In genomic region chr3:66979491-66979890, GRCm38 (mm10) we compare ENCODE assay signal across 11 mouse cellular contexts. TPM values are rescaled to one million over a fixed set of nuclear protein-coding genes. Genes with fewer than 3 reads are reported as not detected.
A peak's percentile ranks its signal among the peaks of the same experiment; 100 is the strongest.
DNase-seq lines count a peak whose midpoint lies in the region; ATAC-seq and TF ChIP-seq lines count a peak whose summit lies in the region.
"Had no signal": no experiment of that assay in that cellular context is flagged by ENCODE, and none has a peak within 500 bp of the region (broad histone marks: within the 10 kb centered on the region; RNA-seq: fewer than 3 reads in every experiment).

No protein-coding gene starts in this region.

- no peaks in the 10 kb centered on the region for H3K36me3 ChIP-seq in hindbrain, embryonic 10.5 days
- no peaks in the 10 kb centered on the region for H3K36me3 ChIP-seq in midbrain, embryonic 12.5 days

- H3K4me2 ChIP-seq in midbrain, embryonic 12.5 days (replicated peaks), result peak overlapping the region; percentile 58

- H3K4me1 ChIP-seq in hindbrain, embryonic 10.5 days (replicated peaks), result peaks cover 39% of the 10 kb centered on the region
- peaks cover 27% of the 10 kb centered on the region for H3K4me1 ChIP-seq in midbrain, embryonic 12.5 days

- H3K9me3 ChIP-seq in hindbrain, embryonic 10.5 days, result no peaks in the 10 kb centered on the region
- H3K9me3 ChIP-seq in midbrain, embryonic 12.5 days, result no peaks in the 10 kb centered on the region

- intact Hi-C loops in gastrocnemius, adult 2 months (cut with DNase I), result no loop called here
- intact Hi-C loops in gastrocnemius, postnatal 36 days (cut with DNase I), result no loop called here
- intact Hi-C loops in left cerebral cortex, adult 2 months (cut with DNase I), result loop anchor here (10.0 kb wide), 1 partner anchor 285 kb away; no protein-coding TSS in a partner anchor

- peaks cover 100% of the 10 kb centered on the region for H3K27me3 ChIP-seq in hindbrain, embryonic 10.5 days (ENCODE audit: insufficient read depth, poor library complexity, severe bottlenecking)
- H3K27me3 ChIP-seq in midbrain, embryonic 12.5 days, result peaks cover 65% of the 10 kb centered on the region

- no peak for ATAC-seq in midbrain, embryonic 12.5 days (ENCODE audit: low FRiP score, low read depth)
- ATAC-seq: liver, postnatal 0 days had no signal

- peak overlapping the region; percentile 79 for H3K9ac ChIP-seq in midbrain, embryonic 12.5 days (replicated peaks)
- H3K9ac ChIP-seq: liver, postnatal 0 days had no signal

- TF ChIP-seq POLR2A in brain, embryonic 14.5 days (IDR thresholded peaks at IDR 0.05; ENCODE audit: borderline replicate concordance, extremely low read depth, insufficient read depth, insufficient read length, poor library complexity, severe bottlenecking), result no peak

- TF ChIP-seq CTCF in gastrocnemius, adult 2 months (IDR thresholded peaks at IDR 0.05), result no peak
- no peak for TF ChIP-seq CTCF in brain, embryonic 14.5 days (IDR thresholded peaks at IDR 0.05; ENCODE audit: borderline replicate concordance, extremely low read depth, insufficient read depth, insufficient read length)
- no peak for TF ChIP-seq CTCF in left cerebral cortex, adult 2 months (IDR thresholded peaks at IDR 0.05)

- peak overlapping the region; percentile 74 for H3K4me3 ChIP-seq in gastrocnemius, adult 2 months
- H3K4me3 ChIP-seq in hindbrain, embryonic 10.5 days, result peak overlapping the region; percentile 62
- H3K4me3 ChIP-seq in midbrain, embryonic 12.5 days, result peak overlapping the region; percentile 56
- no peak overlapping the region for H3K4me3 ChIP-seq in left cerebral cortex, adult 2 months

- DNase-seq in gastrocnemius, adult 2 months, result no peak
- no peak for DNase-seq in gastrocnemius, postnatal 36 days
- DNase-seq in brain, embryonic 14.5 days (ENCODE audit: low read depth), result peak; percentile 31
- DNase-seq in hindbrain, embryonic 10.5 days (ENCODE audit: low spot score), result peak; percentile 33
- DNase-seq in kidney, adult 8-10 months, result no peak
- no peak for DNase-seq in spleen, adult 18-20 months
- no peak for DNase-seq in left cerebral cortex, adult 2 months (ENCODE audit: extremely low spot score in 1 of 2, low spot score in 2 of 2)
- DNase-seq: layer of hippocampus, adult 9-11 months; liver, postnatal 0 days had no signal

- H3K27ac ChIP-seq in gastrocnemius, adult 2 months, result peak overlapping the region; percentile 73
- no peak overlapping the region for H3K27ac ChIP-seq in hindbrain, embryonic 10.5 days
- peak overlapping the region; percentile 71 for H3K27ac ChIP-seq in midbrain, embryonic 12.5 days (replicated peaks)
- no peak overlapping the region for H3K27ac ChIP-seq in left cerebral cortex, adult 2 months

- WGBS in hindbrain, embryonic 10.5 days, result 4% methylated on average over 9 of the region's 9 CpGs
- 2% methylated on average over 9 of the region's 9 CpGs for WGBS in midbrain, embryonic 12.5 days

RNA-seq across cellular contexts. Expression of gene Rsrc1, which starts 1.7 kb away (rescaled TPM):
- 10 to 100 TPM; 11.6 to 14.8 TPM for total RNA-seq in gastrocnemius, adult 2 months (2021)
- total RNA-seq in gastrocnemius, postnatal 36 days (2021), result 10 to 100 TPM; 12.4 to 12.5 TPM
- polyA plus RNA-seq in brain, embryonic 14.5 days (2012; rRNA removed), result 13.7 and 24.0 TPM in 2 replicates
- polyA plus RNA-seq in hindbrain, embryonic 10.5 days (2016; fragmentation: Nextera tagmentation; extraction: Ambion mirVana), result 31.7 and 38.2 TPM in 2 replicates
- polyA plus RNA-seq in midbrain, embryonic 12.5 days (2016; fragmentation: Nextera tagmentation; extraction: Ambion mirVana), result 54.1 and 57.9 TPM in 2 replicates
- 10 to 100 TPM; 36.3 to 37.2 TPM for total RNA-seq in left cerebral cortex, adult 2 months (2021)

RNA-seq across cellular contexts. Expression of gene Shox2, which starts 2.1 kb away (rescaled TPM):
- total RNA-seq in gastrocnemius, adult 2 months (2021), result 1 to 10 TPM; 1.4 to 2.3 TPM
- 1 to 10 TPM; 1.7 to 2.0 TPM for total RNA-seq in gastrocnemius, postnatal 36 days (2021)
- polyA plus RNA-seq in brain, embryonic 14.5 days (2012; rRNA removed), result 36.1 and 57.3 TPM in 2 replicates
- polyA plus RNA-seq in hindbrain, embryonic 10.5 days (2016; fragmentation: Nextera tagmentation; extraction: Ambion mirVana), result 12.3 and 17.2 TPM in 2 replicates
- polyA plus RNA-seq in midbrain, embryonic 12.5 days (2016; fragmentation: Nextera tagmentation; extraction: Ambion mirVana), result 97.5 and 111 TPM in 2 replicates
- total RNA-seq in left cerebral cortex, adult 2 months (2021), result not detected
- total RNA-seq: hematopoietic stem cell, adult 5-6 weeks had no signal

Comparison
In these comparisons a context has a peak if more than half of its experiments do, and no peak if none do; other contexts are left out.
1. DNase-seq: peak in brain, embryonic 14.5 days (single experiment) and hindbrain, embryonic 10.5 days (single experiment); none in gastrocnemius, adult 2 months (single experiment), gastrocnemius, postnatal 36 days (0 of 2), kidney, adult 8-10 months (0 of 2), spleen, adult 18-20 months (0 of 2) and left cerebral cortex, adult 2 months (0 of 2).
2. H3K27ac ChIP-seq: peak in gastrocnemius, adult 2 months (single experiment) and midbrain, embryonic 12.5 days (single experiment); none in hindbrain, embryonic 10.5 days (single experiment) and left cerebral cortex, adult 2 months (single experiment).